Mouse (Mus musculus) spleen, adult 2 months (tissue): ENCODE measurements around the gene Amt.
"Not testable (repeated sequence)": the region's sequence is repeated elsewhere in the genome, so short reads cannot be mapped to it uniquely, and the experiment has no call there.

Experiments
- CTCF ChIP-seq: fragments of 200-500 bp; IDR thresholded peaks from 2 replicates; pipeline ENCODE4 v1.5.1; 2011; ENCODE audit warnings: mild to moderate bottlenecking, inconsistent platforms; ENCODE audit not compliant: insufficient read depth, insufficient read length, insufficient replicate concordance; ENCODE audit errors: extremely low read depth
- POLR2A ChIP-seq: fragments of 200-500 bp; IDR thresholded peaks from 2 replicates; pipeline ENCODE4 v1.6.1; 2011; ENCODE audit warnings: low read depth, low read length, inconsistent platforms

GRCm38 (mm10) chr9:108268701-108269100 lies 28.0 kb upstream of the Amt start:
- TF ChIP-seq CTCF, POLR2A: not testable (repeated sequence)
